Mouse (Mus musculus) thymus, postnatal 25 days (tissue): ENCODE results near the gene Tmem248.

Experiments
- DNase-seq: peaks from one replicate; pipeline ENCODE4 v3.0.0; 2022

Gene Tmem248

GRCm38 (mm10) chr5:130264433-130265005 lies 47.6 kb downstream of the Tmem248 start:
- DNase-seq, result no peak

DNA sequence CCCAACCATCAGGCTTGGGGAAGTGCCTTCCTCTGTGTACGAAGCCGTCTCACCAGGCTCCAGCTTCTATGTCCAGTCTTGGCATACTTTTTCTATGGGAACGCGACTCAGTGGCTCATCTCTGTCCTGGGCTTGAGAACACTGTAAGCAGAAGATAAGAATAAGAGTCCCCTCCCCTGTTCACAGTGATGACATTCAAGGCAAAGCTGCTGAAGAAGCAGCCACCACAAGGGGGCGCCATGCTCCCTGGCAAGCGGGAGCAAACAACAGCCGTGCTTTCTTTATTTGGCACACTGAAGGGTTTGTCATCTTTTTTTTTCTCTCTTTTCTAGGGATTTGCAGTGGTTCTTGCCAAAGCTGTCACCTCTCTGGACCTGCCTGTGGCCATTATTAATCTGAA lies 49.8 kb downstream of the Tmem248 start:
- DNase-seq, result peak; percentile 31

DNA sequence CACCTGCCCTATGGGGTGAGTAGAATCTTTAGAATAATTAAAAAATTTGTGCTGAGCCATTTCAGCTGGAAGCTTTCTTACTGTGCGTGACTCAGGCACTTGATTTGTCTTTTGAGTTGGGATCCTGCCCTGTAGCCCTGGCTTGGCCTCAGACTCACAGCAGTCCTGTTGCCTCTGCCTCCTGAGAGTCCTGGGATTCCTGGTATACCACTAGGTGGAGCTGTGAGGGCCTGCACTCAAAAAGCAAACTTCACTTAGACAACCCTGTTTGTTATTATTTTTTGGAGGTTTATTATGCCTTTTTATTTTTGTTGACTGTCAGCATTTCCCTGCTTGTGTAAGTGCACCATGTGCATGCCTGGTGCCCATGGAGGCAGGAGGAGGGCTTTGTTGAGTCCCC lies 50.4 kb downstream of the Tmem248 start:
- DNase-seq, result peak; percentile 21

GRCm38 (mm10) chr5:130268976-130269375 lies 52.1 kb downstream of the Tmem248 start:
- DNase-seq, result no peak

- no peak for DNase-seq
Measured at GRCm38 (mm10) chr5:130272344-130272743, 55.5 kb downstream of the Tmem248 start.

GRCm38 (mm10) chr5:130273046-130273445 lies 56.2 kb downstream of the Tmem248 start:
- no peak for DNase-seq

DNA sequence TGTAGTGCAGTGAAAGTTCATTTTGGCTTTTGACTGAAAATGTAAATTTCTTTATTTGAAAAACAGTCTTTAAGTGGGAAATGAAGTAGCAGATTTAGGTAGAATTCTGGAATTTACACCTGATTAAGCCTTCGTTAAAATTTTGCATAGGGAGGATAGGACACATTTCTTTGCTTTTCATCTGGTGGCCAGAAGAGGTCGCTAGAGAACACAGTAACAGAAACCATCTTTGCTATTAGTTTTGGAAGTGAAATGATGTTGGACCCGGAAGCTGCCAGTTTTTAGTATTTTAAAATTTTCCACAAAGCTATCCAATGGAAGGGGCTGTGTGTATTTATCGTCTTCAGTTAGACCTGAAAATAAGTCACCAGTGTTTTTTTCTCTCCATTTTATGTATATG lies 58.6 kb downstream of the Tmem248 start:
- no peak for DNase-seq

DNA sequence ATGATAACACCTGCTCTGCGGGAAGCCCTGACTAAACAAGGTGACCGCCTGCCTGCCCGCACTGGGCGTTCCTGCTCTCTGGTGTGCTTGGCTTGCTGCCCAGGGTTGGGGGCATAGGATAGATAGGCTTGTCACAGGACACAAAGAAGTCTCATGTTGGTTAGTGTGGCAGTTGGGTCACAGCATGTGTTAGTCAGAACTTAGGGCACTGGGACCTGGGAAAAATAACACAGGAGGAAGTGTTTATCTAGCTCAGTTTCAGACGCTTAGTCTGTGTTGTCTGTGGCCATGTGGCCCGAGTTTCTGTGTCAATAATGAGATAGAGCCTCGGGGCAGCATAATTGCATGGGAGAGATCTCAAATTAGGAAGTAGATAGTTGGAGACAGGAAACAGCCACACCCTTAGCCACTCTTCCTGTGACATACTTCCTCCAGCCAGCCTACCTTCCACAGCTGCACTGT lies 61.2 kb downstream of the Tmem248 start:
- no peak for DNase-seq

GRCm38 (mm10) chr5:130283079-130283732 lies 66.3 kb downstream of the Tmem248 start:
- DNase-seq, result no peak

DNA sequence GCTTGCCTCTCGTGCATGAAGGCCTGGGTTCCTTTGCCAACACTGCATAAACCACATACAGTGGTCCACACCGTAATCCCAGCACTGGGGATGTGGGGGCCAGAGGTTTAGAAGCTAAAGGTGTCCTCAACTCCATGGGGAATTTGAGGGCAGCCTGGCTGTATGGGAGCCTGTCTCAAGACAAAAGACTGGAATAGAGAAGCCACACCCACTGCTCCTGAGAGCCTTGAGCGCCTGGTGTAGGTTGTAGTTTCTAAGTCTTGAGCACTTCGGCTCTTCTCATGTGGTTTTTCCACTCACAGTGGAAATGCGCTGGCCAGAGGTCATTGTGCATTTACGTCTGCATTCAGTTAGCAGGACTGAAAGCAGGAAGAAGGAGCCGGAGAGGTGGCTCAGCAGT lies 71.2 kb downstream of the Tmem248 start:
- no peak for DNase-seq

DNA sequence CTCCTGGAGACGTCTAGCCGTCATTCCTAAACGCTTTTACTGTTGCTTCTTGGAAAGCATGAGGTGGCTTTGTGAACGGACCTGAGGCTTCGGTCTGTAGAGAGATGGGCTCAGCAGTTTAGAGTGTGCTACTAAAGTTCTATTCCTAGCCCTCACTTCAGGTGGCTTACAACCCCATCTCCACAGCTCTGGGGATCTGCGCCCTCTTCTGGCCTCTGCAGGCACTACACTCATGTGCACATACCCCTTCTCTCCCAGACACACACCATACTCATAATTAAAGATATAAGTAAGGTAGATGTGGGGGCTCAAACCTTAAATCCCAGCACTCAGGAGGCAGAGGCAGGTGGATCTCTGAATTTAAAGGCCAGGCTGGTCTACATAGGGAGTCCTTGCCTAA lies 73.4 kb downstream of the Tmem248 start:
- DNase-seq, result peak; percentile 7

- DNase-seq, result no peak
Measured at GRCm38 (mm10) chr5:130290775-130291174, 73.9 kb downstream of the Tmem248 start.

- DNase-seq, result no peak
Measured at GRCm38 (mm10) chr5:130292976-130293375, 76.1 kb downstream of the Tmem248 start.
